Comparison of ENCODE assay signal across 31 mouse cellular contexts in the genomic region with DNA sequence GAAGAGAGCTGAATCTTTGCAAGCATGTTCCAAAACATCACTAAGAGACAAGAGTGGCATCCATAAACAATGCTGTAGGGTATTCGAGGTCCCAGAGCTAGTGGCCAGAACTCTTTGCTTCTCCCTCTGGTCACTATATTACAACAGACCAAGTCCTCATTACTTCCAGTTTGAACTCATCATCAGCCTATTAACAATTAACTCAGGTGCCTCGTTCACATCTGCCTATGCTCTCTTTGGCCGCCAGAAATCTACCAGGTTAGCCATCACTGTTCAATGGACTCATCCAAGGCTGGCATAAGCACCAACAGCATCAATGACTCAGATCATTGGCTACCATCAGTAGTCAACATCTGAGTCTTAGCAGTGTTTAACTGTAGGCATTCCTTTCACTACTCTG. TPM values are rescaled to one million over a fixed set of nuclear protein-coding genes. Genes with fewer than 3 reads are reported as not detected.
DNase-seq lines count a peak whose midpoint lies in the region; ATAC-seq and TF ChIP-seq lines count a peak whose summit lies in the region.
"Had no signal": no experiment of that assay in that cellular context is flagged by ENCODE, and none has a peak within 500 bp of the region (broad histone marks: within the 10 kb centered on the region; RNA-seq: fewer than 3 reads in every experiment).

No protein-coding gene starts in this region.

- no peak for DNase-seq in frontal cortex, postnatal 36 days (ENCODE audit: low spot score in 2 of 2)
- peak; percentile 59 for DNase-seq in kidney, adult 2 months
- DNase-seq in liver, adult 2 months (ENCODE audit: extremely low read depth, low read depth, low spot score): peak; percentile 49
- DNase-seq in neural tube, embryonic 10.5 days (ENCODE audit: extremely low spot score, low spot score): no peak
- DNase-seq: adrenal gland, adult 8-10 months; adrenal gland, postnatal 25 days; cerebellum, adult 11-12 months; cerebellum, adult 8-10 months; cerebellum, postnatal 10 days; cerebellum, postnatal 36 days; embryo, embryonic 11 days; gastrocnemius, adult 2 months; gastrocnemius, postnatal 14 days; heart, adult 11 months had no signal

- H3K4me2 ChIP-seq in kidney, embryonic 14.5 days (replicated peaks; ENCODE audit: low read depth, low read length): no peak overlapping the region
- no peak overlapping the region for H3K4me2 ChIP-seq in liver, embryonic 12.5 days
- H3K4me2 ChIP-seq in neural tube, embryonic 14.5 days (ENCODE audit: low read depth, low read length): no peak overlapping the region
- H3K4me2 ChIP-seq: embryonic facial prominence, embryonic 13.5 days; forebrain, embryonic 12.5 days; forebrain, embryonic 15.5 days; heart, embryonic 11.5 days; hindbrain, embryonic 12.5 days had no signal

- peaks cover 5% of the 10 kb centered on the region; the same call in 1 of the 2 replicates for H3K4me1 ChIP-seq in kidney, adult 2 months (ENCODE audit: control insufficient read depth, insufficient read depth, low read length)
- 0 out of 2 replicates have a peak, but pooled peaks cover 5% of the 10 kb centered on the region for H3K4me1 ChIP-seq in kidney, embryonic 14.5 days (ENCODE audit: control insufficient read depth, insufficient read depth, low read length)
- peaks cover 2% of the 10 kb centered on the region; the same call in 1 of the 2 replicates for H3K4me1 ChIP-seq in liver, adult 2 months (ENCODE audit: control insufficient read depth, insufficient read depth, low read length)
- peaks cover 16% of the 10 kb centered on the region for H3K4me1 ChIP-seq in liver, embryonic 12.5 days
- peaks cover 10% of the 10 kb centered on the region; the same call in 1 of the 2 replicates for H3K4me1 ChIP-seq in neural tube, embryonic 14.5 days (ENCODE audit: control insufficient read depth, insufficient read depth, low read length)

- TF ChIP-seq CTCF in kidney, adult 2 months (conservative IDR thresholded peaks at IDR 0.05; ENCODE audit: insufficient read depth, insufficient read length, low read depth, low read length): no peak
- TF ChIP-seq CTCF in liver, adult 2 months (IDR thresholded peaks at IDR 0.05; ENCODE audit: low read depth, low read length): no peak

- no peaks in the 10 kb centered on the region for H3K9me3 ChIP-seq in kidney, embryonic 14.5 days (ENCODE audit: control insufficient read depth, low read length)
- no peaks in the 10 kb centered on the region for H3K9me3 ChIP-seq in liver, embryonic 12.5 days (replicated peaks)
- no peaks in the 10 kb centered on the region for H3K9me3 ChIP-seq in neural tube, embryonic 14.5 days (ENCODE audit: control insufficient read depth, low read length)
- H3K9me3 ChIP-seq: embryonic facial prominence, embryonic 10.5 days; embryonic facial prominence, embryonic 13.5 days; forebrain, embryonic 12.5 days; forebrain, embryonic 15.5 days; hindbrain, embryonic 12.5 days had no signal

- H3K79me2 ChIP-seq in liver, adult 2 months (ENCODE audit: control insufficient read depth, insufficient read depth, low read length): no peaks in the 10 kb centered on the region; the same call in 1 of the 2 replicates

- no peak for TF ChIP-seq POLR2A in kidney, adult 2 months (IDR thresholded peaks at IDR 0.05; ENCODE audit: low read depth, low read length)
- TF ChIP-seq POLR2A in liver, adult 2 months (IDR thresholded peaks at IDR 0.05; ENCODE audit: extremely low read depth, insufficient read depth, low read length): no peak

- H3K27ac ChIP-seq in kidney, adult 2 months (ENCODE audit: insufficient read depth, low read depth, low read length): no peak overlapping the region
- H3K27ac ChIP-seq in kidney, embryonic 14.5 days (ENCODE audit: low read depth, low read length): no peak overlapping the region
- H3K27ac ChIP-seq in liver, adult 2 months (replicated peaks; ENCODE audit: insufficient read depth, low read depth, low read length): no peak overlapping the region
- H3K27ac ChIP-seq in liver, embryonic 12.5 days: no peak overlapping the region
- H3K27ac ChIP-seq in neural tube, embryonic 14.5 days (ENCODE audit: low read depth, low read length): no peak overlapping the region
- H3K27ac ChIP-seq: embryonic facial prominence, embryonic 10.5 days; embryonic facial prominence, embryonic 13.5 days; forebrain, embryonic 12.5 days; forebrain, embryonic 15.5 days; gastrocnemius, adult 2 months; hindbrain, embryonic 12.5 days had no signal

- peaks cover 2% of the 10 kb centered on the region; the same call in 1 of the 2 replicates for H3K36me3 ChIP-seq in kidney, adult 2 months (ENCODE audit: control insufficient read depth, insufficient read depth, low read length)
- peaks cover 54% of the 10 kb centered on the region for H3K36me3 ChIP-seq in kidney, embryonic 14.5 days (ENCODE audit: control insufficient read depth, insufficient read depth, low read length)
- H3K36me3 ChIP-seq in liver, adult 2 months (ENCODE audit: control insufficient read depth, insufficient read depth, low read length): peaks cover 42% of the 10 kb centered on the region
- H3K36me3 ChIP-seq in liver, embryonic 12.5 days: peaks cover 65% of the 10 kb centered on the region
- peaks cover 9% of the 10 kb centered on the region; the same call in 1 of the 2 replicates for H3K36me3 ChIP-seq in neural tube, embryonic 14.5 days (ENCODE audit: control insufficient read depth, insufficient read depth, low read length)

- ATAC-seq in frontal cortex, adult (ENCODE audit: low TSS enrichment): peak; percentile 29; the same call in 1 of the 2 replicates
- ATAC-seq in kidney, embryonic 14.5 days (ENCODE audit: low FRiP score, low TSS enrichment): no peak
- ATAC-seq in liver, embryonic 12.5 days: no peak
- ATAC-seq in neural tube, embryonic 14.5 days (ENCODE audit: low read depth): 0 out of 2 replicates have a peak, but pooled peaks have one; percentile 31
- ATAC-seq: activated CD4-positive, CD25-positive, alpha-beta regulatory T cell, adult 4 months; forebrain, embryonic 15.5 days had no signal

- WGBS in kidney, adult 2 months: 53% methylated on average over 3 of the region's 3 CpGs
- 80% methylated on average over 3 of the region's 3 CpGs for WGBS in kidney, embryonic 14.5 days
- 23% methylated on average over 3 of the region's 3 CpGs for WGBS in liver, adult 2 months
- WGBS in liver, embryonic 12.5 days (ENCODE audit: insufficient replicate concordance): 70% methylated on average over 3 of the region's 3 CpGs
- 93% methylated on average over 3 of the region's 3 CpGs for WGBS in neural tube, embryonic 14.5 days

- H3K27me3 ChIP-seq in kidney, adult 2 months (replicated peaks; ENCODE audit: control insufficient read depth, insufficient read depth, low read length): no peaks in the 10 kb centered on the region
- H3K27me3 ChIP-seq in kidney, embryonic 14.5 days (ENCODE audit: control insufficient read depth, insufficient read depth, low read length): no peaks in the 10 kb centered on the region
- no peaks in the 10 kb centered on the region for H3K27me3 ChIP-seq in liver, adult 2 months (ENCODE audit: control insufficient read depth, insufficient read depth, low read length)
- no peaks in the 10 kb centered on the region for H3K27me3 ChIP-seq in liver, embryonic 12.5 days (replicated peaks)
- H3K27me3 ChIP-seq in neural tube, embryonic 14.5 days (ENCODE audit: control insufficient read depth, insufficient read depth, low read length): no peaks in the 10 kb centered on the region
- H3K27me3 ChIP-seq: embryonic facial prominence, embryonic 13.5 days; forebrain, embryonic 12.5 days; forebrain, embryonic 15.5 days; hindbrain, embryonic 12.5 days had no signal

- no peak overlapping the region for H3K9ac ChIP-seq in kidney, embryonic 14.5 days (ENCODE audit: low read depth, low read length)
- no peak overlapping the region for H3K9ac ChIP-seq in liver, adult 2 months (ENCODE audit: low read depth, low read length)
- H3K9ac ChIP-seq in liver, embryonic 12.5 days: no peak overlapping the region
- no peak overlapping the region for H3K9ac ChIP-seq in neural tube, embryonic 14.5 days (replicated peaks; ENCODE audit: low read depth, low read length)
- H3K9ac ChIP-seq: embryonic facial prominence, embryonic 13.5 days; forebrain, embryonic 12.5 days; forebrain, embryonic 15.5 days; hindbrain, embryonic 12.5 days had no signal

- H3K4me3 ChIP-seq in kidney, adult 2 months (ENCODE audit: insufficient read depth, low read depth, low read length): no peak overlapping the region
- H3K4me3 ChIP-seq in kidney, embryonic 14.5 days (ENCODE audit: low read length): no peak overlapping the region
- H3K4me3 ChIP-seq in liver, adult 2 months (ENCODE audit: insufficient read depth, low read depth, low read length): no peak overlapping the region
- H3K4me3 ChIP-seq in liver, embryonic 12.5 days: no peak overlapping the region
- H3K4me3 ChIP-seq in neural tube, embryonic 14.5 days (ENCODE audit: low read depth, low read length): no peak overlapping the region
- H3K4me3 ChIP-seq: embryonic facial prominence, embryonic 10.5 days; embryonic facial prominence, embryonic 13.5 days; erythroblast, embryonic 14.5 days; forebrain, embryonic 12.5 days; forebrain, embryonic 15.5 days; gastrocnemius, adult 2 months; hindbrain, embryonic 12.5 days had no signal

RNA-seq across cellular contexts. Expression of a gene that starts 5.7 kb away (rescaled TPM):
- 3.6 and 4.1 TPM in 2 replicates for polyA plus RNA-seq in kidney, adult 2 months (2012; rRNA removed)
- 23.2 and 24.8 TPM in 2 replicates for polyA plus RNA-seq in kidney, embryonic 14.5 days (2014; fragmentation: Nextera tagmentation; extraction: Ambion mirVana)
- total RNA-seq in liver, adult 2 months (2014; rRNA removed): 8.0 and 10.8 TPM in 2 replicates
- polyA plus RNA-seq in liver, adult 2 months (2012; rRNA removed): 2.2 and 2.3 TPM in 2 replicates
- 9.6 and 10.4 TPM in 2 replicates for polyA plus RNA-seq in liver, embryonic 12.5 days (2016; fragmentation: Nextera tagmentation; extraction: Ambion mirVana)
- 24.3 and 25.8 TPM in 2 replicates for polyA plus RNA-seq in neural tube, embryonic 14.5 days (2014; fragmentation: Nextera tagmentation; extraction: Ambion mirVana)

RNA-seq across cellular contexts. Expression of a gene that starts 40.5 kb away (rescaled TPM):
- polyA plus RNA-seq in kidney, adult 2 months (2012; rRNA removed): 0.04 and 0.08 TPM in 2 replicates
- 0.06 TPM in 1 of 2 replicates, not detected in the other for polyA plus RNA-seq in kidney, embryonic 14.5 days (2014; fragmentation: Nextera tagmentation; extraction: Ambion mirVana)
- total RNA-seq in liver, adult 2 months (2014; rRNA removed): 0.27 and 1.1 TPM in 2 replicates
- 0.25 and 0.43 TPM in 2 replicates for polyA plus RNA-seq in liver, adult 2 months (2012; rRNA removed)
- polyA plus RNA-seq in liver, embryonic 12.5 days (2016; fragmentation: Nextera tagmentation; extraction: Ambion mirVana): not detected in 2 replicates
- polyA plus RNA-seq in neural tube, embryonic 14.5 days (2014; fragmentation: Nextera tagmentation; extraction: Ambion mirVana): 1.1 and 1.7 TPM in 2 replicates
- total RNA-seq: gastrocnemius, adult 2 months; gastrocnemius, postnatal 14 days; gastrocnemius, postnatal 4 days; heart, adult 8-10 months; heart, postnatal 25 days; hematopoietic stem cell, adult 5-6 weeks had no signal
- polyA plus RNA-seq: activated CD4-positive, CD25-positive, alpha-beta regulatory T cell, adult 4 months; embryonic facial prominence, embryonic 13.5 days; erythroblast, embryonic 14.5 days; heart, embryonic 11.5 days; heart, postnatal 0 days had no signal

Comparison
In these comparisons a context has a peak if more than half of its experiments do, and no peak if none do; other contexts are left out.
1. ATAC-seq: peak in frontal cortex, adult (single experiment) and neural tube, embryonic 14.5 days (single experiment); none in kidney, embryonic 14.5 days (single experiment) and liver, embryonic 12.5 days (single experiment).
2. DNase-seq: peak in kidney, adult 2 months (single experiment) and liver, adult 2 months (single experiment); none in frontal cortex, postnatal 36 days (0 of 2) and neural tube, embryonic 10.5 days (single experiment).